Mouse (Mus musculus): ENCODE measurements around the gene Rgcc.

The Rgcc gene

DNA sequence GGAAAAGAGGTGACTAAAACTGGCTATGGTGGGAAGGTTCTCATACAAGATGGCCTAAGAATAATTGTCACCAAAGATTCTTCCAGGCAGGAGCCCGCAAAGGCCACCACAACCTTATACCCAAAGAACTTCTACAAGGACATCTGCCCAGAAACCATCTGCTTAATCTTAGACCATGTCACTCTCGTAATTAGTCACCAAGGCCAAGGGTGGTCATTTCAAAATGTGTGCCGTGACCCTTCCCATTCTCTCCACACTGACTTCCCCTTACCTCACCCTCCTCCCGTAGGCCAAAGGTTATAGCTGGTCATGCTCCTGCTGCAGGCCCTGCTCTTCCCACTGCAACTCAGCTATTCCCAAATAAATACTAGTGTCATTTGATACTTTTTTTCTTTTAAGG, 22.5 kb downstream of the Rgcc start:
- DNase-seq (ENCODE audit: low spot score): no peak

DNA sequence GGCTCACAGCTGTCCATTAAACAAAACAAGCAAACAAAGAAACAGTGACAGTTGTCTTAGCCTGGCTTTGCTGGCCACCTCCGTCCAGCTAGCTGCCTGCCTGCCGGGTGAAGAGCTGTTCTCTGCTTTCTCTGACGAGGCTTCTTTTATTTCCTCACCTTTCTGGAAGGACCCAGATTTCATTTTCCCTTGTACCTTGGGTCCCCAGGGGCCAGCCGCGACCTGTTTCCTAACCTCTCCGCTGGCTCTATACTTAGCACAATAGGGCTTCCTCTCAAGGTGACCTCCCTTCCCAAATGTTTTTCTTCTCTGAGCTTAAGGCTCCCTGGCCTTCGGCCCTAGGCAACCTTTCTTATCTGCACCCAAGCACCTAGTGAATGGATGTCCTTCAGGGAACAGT, 23.5 kb downstream of the Rgcc start:
- no peak for DNase-seq (ENCODE audit: low spot score)

DNA sequence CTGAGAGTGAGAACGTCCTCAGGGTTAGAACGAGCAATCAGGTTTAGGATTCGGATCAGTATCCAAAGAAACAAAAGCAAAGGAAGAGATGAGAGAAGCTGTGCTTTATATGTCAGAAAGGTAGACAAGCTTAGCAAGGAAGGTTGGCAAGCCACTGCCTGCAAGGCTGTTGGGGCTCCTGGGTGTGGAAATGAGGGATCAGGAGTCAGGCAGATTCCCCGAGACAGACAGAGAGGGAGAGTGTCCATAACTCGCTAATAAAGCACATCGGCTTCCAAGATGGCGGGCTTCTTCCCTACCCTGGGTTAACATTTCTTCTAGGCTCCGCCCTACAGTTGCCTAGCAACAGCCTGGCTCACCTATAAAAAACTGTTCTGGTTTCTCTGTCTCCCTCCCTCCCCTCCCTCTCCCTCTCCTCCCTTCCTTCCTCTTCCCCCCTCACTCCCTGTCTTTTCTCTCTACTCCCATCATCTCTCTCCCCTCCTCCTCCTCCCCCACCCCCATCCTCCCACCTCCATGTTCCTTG, 25.5 kb downstream of the Rgcc start:
- no peak for DNase-seq (ENCODE audit: low spot score)

- no peak for DNase-seq (ENCODE audit: low spot score)
Measured at GRCm38 (mm10) chr14:79275441-79275840, 26.0 kb downstream of the Rgcc start.

GRCm38 (mm10) chr14:79273697-79274477, 27.6 kb downstream of the Rgcc start:
- DNase-seq (ENCODE audit: low spot score): no peak

- DNase-seq (ENCODE audit: low spot score): no peak
Measured at GRCm38 (mm10) chr14:79272991-79273390, 28.5 kb downstream of the Rgcc start.

- no peak for DNase-seq (ENCODE audit: low spot score)
Measured at GRCm38 (mm10) chr14:79272188-79272694, 29.2 kb downstream of the Rgcc start.

DNA sequence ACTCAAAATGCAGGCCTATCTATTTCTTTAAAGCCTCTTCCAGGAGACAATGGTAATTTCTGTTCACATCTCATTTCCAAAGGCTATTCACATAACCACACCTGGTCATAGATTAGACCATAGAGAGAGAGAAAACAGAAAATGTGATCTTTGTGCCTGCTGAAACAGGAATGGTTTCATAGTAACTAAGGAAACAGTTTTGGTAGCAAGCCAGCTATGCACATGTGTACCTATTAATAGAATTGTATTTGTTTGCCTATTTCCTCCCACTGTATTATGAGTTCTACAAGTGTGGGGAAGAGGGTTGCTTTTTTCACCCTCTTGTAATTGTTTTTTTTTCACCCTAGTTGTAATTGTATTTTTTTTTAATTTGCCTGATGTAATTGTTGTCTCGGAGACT, 31.9 kb downstream of the Rgcc start:
- no peak for DNase-seq (ENCODE audit: low spot score)

- DNase-seq (ENCODE audit: low spot score): no peak
Measured at GRCm38 (mm10) chr14:79267878-79268277, 33.6 kb downstream of the Rgcc start.

- DNase-seq (ENCODE audit: low spot score): no peak
Measured at GRCm38 (mm10) chr14:79267382-79267781, 34.1 kb downstream of the Rgcc start.

DNA sequence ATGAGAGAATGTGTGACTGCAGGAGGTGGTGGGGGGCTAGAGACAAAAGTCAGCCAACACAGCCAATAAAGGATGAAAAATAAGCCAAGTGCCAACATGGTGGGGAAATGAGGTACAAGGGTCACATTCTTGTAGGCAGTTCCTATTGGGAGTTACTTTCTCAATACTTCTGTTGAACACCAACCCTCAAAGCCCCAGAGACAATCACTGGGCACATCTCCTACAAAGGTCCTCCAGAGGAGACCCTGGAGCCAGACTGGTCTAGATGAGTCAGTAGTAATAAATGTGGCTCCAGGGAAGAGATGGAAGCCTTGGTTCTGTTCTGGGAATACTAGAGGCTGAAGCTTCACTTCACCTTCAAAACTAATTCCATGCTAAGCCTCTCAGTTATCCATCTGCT, 35.0 kb downstream of the Rgcc start:
- no peak for DNase-seq (ENCODE audit: low spot score)

- no peak for DNase-seq (ENCODE audit: low spot score)
Measured at GRCm38 (mm10) chr14:79265738-79266137, 35.7 kb downstream of the Rgcc start.

GRCm38 (mm10) chr14:79263321-79263720, 38.1 kb downstream of the Rgcc start:
- no peak for DNase-seq (ENCODE audit: low spot score)

- no peak for DNase-seq (ENCODE audit: low spot score)
Measured at GRCm38 (mm10) chr14:79262677-79263076, 38.8 kb downstream of the Rgcc start.

DNA sequence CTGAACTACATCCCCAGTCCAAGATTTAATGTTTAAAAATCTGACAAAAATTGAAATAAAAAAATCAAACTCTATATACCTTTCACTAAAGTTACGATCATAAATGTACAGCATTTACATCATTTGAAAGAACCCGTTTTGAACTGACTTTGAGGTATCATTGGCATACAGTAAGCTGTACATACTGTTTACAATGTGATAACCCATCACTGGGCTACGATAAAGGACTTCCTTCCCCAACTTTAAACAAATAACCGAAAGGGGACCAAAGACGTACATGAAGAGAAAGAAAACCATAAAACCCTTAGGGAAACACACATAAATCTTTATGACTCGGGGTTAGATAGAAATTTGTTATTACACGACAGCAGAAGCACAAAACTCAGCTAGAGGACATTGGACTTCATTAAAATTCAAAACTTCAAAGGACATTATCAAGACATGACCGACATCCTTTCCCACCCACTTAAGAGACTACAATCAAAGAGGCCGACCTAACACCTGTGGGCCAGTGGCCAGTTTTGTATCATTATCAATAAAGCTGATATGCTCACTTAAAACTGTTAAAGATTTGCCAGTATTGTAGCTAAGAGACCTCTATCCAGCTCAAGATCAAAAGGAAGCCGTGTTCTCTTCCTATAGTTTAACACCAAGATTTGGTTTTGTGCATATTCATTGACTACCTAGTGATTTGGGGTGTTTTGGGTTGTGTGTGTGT, 42.2 kb downstream of the Rgcc start:
- DNase-seq (ENCODE audit: low spot score): no peak

DNA sequence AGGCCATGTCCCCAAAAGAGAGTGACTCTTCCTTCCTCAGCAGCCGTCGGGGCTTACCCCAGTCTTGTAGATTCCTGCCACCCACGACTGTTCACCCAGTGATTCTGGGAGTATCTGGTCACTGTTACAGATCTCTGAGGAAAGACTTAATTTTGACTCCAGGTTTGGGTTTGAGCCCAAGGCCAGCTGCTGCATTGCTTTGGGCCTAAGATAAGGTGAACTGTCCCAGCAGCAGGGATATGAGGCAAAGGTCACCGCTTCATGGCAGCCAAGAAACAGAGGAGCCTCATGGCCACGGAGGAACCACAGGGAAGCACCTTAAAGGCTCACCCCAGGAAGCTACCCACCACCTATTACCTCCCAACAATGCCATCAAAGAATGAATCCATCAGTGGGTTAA, 44.8 kb downstream of the Rgcc start:
- no peak for DNase-seq (ENCODE audit: low spot score)

DNA sequence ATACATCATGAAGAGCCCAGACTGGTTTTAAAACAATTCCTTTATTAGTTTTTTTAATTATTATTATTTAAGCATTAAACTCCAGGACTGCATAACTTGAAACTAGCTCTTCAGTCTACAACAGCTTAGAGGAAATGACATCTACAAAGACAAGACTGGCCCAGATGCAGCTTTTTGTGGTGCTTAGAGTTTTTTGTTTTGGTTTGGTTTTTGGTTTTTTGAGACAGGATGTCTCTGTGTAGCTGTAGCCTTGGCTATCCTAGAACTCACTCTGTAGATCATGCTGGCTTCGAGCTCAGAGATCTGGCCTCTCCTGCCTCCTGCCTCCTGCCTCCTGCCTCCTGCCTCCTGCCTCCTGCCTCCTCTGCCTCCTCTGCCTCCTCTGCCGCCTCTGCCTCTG, 45.7 kb downstream of the Rgcc start:
- DNase-seq (ENCODE audit: low spot score): no peak

DNA sequence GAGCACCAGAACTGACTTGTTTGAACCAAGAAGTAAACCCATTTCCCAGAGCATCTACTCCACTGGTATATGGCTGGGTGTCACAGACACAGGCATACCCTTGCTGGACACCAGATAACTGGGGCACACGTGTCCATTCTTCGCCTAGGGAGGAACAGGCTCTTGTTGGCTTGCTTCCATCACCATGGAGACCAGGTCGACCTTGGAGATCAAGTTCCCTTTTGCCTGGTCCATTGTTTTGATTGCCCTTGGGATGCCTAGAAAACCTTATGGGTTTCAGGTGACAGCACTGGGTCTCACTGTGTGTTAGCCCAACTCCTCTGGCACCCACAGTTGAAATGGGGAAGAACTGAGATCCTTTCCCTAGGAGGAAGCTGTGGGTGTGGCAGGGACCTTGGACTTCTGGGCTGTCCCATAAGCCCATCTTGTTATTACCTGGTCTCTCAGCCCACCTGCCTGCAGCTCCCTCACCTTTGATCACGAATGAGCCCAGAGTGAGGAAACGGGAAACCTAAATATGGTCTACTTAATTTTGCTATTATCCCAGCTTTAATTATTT, 49.6 kb downstream of the Rgcc start:
- no peak for DNase-seq (ENCODE audit: low spot score)

- DNase-seq (ENCODE audit: low spot score): no peak
Measured at GRCm38 (mm10) chr14:79244571-79244970, 56.9 kb downstream of the Rgcc start.

DNA sequence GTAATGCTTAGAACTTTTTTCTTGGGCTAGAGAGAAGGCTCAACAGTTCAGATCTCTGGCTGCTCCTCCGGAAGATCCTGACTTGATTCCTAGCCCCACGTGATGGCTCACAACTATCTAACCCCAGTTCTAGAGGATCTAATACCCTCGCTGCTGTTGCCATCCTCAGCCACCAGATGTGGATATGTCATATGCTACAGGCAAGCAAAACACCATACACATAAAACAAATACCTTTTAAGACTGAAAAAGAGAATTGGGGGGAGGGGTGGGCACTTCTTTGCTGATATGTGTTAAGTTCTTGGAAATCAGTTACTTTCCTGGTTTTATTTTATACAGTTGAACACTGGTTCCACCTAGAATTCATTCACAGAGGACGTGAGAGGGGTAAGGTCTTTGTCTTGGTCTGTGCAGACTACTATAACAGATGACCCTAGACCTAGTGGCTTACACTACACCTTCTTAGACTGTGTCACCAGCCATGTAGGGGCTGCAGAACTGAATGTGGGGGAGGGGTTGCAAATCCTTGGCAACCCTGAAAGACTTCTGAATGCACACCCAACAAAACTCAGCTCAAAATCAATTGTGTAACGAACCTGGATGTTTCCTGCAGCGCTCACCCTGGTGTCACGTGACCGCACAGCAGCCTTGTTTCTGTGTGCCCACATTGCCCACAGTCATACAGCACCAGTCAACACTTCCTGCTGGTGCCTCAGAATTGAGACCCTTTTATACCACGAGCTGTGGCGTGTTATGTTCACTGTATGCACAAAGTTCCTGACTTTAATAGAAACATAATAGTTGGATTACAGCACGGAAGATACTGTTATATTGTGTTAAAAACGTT, 58.2 kb downstream of the Rgcc start:
- DNase-seq (ENCODE audit: low spot score): no peak

- no peak for DNase-seq (ENCODE audit: low spot score)
Measured at GRCm38 (mm10) chr14:79242386-79242720, 59.1 kb downstream of the Rgcc start.
